Mouse (Mus musculus): ENCODE data around the gene Nub1.

DNA sequence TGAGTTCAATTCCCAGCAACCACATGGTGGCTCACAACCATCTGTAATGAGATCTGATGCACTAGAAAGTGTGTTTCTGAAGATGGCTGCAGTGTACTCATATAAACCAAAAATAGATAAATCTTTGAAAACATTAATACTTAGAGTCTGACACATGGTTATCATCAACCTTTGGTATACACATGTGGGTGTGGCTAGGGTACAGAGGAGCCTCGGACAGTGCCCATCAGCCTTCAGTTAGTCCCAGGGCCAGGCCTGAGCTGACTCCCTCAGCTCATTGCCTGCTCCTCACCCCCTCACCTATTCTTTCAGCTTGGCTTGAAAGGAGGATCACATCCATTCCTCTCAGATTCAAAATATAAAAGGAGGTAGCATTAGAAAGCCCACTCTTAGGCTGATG is 53.2 kb downstream of the Nub1 start:
- TF ChIP-seq CTCF (IDR thresholded peaks at IDR 0.05; ENCODE audit: control insufficient read depth, insufficient read depth, insufficient read length) (no peak), CEBPB (IDR thresholded peaks at IDR 0.05; ENCODE audit: low read depth) (no peak), MYOD1 (IDR thresholded peaks at IDR 0.05; ENCODE audit: control insufficient read depth, insufficient read length, low read depth) (no peak), MAX (IDR thresholded peaks at IDR 0.05) (no peak), FOSL1 (IDR thresholded peaks at IDR 0.05; ENCODE audit: insufficient read depth, low read length, poor library complexity, severe bottlenecking) (no peak), USF1 (IDR thresholded peaks at IDR 0.05; ENCODE audit: low read depth) (no peak), MYOG (IDR thresholded peaks at IDR 0.05; ENCODE audit: control insufficient read depth, extremely low read depth, insufficient read length) (no peak)

All from C2C12 (cell line).